Mouse (Mus musculus) spleen, postnatal 14 days (tissue): ENCODE data around the gene Mef2b.

Experiments used
- DNase-seq, 2 experiments: peaks; one replicate each; pipeline ENCODE4 v3.0.0; 2021 to 2022; ENCODE audit warnings: low spot score in 2 of 2

The Mef2b gene

DNA sequence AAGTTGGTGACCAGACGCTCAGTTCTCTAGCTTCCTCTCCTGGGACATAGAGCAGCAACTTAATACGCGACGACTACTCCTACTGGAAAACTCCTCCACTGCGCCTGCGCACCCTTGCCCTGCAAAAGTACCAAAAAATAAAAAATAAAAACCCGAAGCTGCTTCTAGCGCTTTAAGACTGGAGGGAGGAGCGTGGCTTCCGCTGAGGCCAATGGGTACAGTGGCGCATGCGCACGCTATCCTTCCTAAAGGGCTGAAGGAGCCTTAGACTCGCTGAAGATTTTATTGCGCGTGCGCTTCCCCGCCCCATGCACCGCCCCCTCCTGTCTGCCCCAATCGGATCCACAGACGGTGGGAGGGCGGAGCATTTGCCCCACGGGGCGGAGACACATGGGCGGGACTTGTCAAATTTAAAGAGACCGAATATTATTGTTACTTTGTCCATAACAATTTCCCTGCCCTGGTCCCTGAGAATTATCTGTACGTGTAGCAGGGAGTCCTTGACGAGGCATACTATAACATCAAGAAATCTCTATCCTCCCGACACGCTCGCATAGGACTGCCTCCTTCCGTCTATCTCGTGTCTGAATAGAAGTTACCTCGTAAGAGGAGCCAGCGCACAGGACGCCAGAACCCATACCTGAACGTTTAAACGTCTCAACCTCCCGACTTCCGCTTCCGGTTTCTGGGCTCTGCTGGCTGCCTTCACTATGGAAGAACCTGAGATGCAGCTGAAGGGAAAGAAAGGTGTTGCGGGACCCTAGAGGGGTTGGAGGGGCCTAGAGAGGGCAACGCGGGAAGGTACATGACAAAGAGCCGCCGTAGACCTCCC is at the start of gene Mef2b, which contains the start of the genes Rfxank and Borcs8:
Mef2b (plus strand) TSS at position 686 of the 832 bp plus-strand sequence.
Rfxank (minus strand) TSS at position 129 of the 832 bp plus-strand sequence.
Borcs8 (plus strand) TSS at position 474 of the 832 bp plus-strand sequence.
- DNase-seq = peak; percentile 97 to 98

DNA sequence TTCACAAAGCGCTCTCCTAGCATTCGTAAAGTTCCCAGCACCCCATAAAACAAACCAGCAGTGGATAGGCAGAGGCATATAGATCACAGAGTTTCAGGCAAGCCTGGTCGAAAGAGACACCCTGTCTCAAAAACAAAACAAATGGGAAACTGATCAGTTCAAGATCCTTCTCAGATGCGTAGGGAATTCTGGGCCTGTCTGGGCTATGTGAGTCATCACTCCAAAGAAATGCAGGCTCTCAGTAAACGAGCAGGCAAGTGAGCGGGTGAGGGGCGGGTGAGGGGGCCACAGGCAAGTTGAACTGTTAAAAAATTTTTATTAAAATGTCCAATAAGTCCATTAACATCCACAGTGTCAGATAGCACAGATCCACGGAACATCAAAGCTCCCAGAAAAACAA is 46.7 kb upstream of the Mef2b start:
- DNase-seq = no peak

DNA sequence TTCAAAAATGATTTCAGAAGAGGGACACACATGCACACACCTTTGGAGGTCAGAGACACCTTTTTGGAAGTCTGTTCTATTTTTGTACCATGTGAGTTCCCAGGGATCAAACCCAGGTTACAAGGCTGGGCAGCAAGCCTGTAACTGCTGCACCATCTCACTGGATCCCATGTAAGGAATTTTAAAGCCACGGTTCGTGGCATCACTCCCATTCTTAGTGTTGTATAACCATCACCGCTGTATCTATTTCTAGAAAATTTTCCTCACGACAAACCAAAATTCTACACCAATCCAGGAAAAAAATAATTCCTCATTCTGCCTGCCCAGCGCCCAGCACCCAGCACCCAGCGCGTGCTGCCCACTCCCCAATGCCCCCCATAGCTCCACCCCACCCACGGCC is 40.2 kb upstream of the Mef2b start:
- no peak for DNase-seq

DNA sequence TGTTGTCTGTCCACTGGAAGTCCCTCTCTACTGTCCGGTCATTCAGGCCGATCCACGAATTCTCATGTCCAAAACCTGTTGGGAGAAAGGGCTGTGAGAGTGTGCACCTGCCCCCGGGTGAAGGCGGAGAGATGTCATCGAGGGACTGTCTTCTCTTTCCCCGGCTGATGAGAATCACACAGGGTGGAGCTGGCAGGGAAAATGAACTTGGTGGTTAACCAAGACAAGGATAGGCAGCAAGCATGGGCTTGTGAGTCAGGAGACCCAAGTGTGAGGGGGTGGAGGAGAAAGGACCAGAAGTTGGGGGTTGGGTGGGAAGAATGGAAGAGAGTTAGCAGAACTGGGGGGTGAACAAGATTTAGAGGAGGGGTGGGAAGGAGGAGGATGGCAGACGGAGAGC is 39.3 kb upstream of the Mef2b start:
- DNase-seq = no peak

DNA sequence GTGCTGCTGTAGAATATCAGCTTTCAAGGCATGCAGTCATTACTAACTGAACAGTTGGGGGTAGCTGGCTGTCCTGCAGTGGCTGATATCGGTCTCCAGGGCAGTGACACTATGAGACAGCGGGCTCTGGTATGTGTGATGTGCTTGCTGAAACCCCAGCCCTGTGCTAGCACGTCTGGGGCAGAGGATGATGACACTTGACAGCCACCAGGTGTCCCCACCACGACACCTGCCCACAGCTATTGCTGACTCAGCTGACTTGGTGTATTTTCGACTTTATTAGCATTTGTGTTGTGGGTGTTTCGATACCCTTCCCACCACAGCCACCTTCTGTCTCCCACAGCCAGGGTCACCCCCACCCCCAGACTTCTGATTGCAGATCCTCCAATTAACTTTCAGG is 35.0 kb upstream of the Mef2b start:
- peak; percentile 21 to 35 for DNase-seq

DNA sequence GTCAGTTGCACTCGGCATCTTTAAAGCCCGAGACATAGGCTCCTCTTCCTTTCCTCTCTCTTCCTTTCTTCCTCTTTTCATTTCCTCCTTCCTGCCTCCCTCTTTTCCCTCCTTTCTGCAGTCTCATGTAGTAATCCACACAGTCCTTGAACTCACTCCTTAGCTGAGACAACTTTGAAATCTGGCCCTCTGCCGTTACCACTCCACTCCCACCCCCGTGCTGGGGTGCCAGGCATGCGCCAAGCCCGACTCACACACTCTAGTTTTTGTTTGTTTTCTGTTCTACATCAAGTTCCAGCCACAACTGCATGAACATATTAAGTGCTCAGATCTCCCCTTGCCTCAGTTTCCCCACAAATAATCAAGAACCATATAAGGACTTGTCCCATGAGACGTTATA is 34.6 kb upstream of the Mef2b start:
- no peak for DNase-seq

DNA sequence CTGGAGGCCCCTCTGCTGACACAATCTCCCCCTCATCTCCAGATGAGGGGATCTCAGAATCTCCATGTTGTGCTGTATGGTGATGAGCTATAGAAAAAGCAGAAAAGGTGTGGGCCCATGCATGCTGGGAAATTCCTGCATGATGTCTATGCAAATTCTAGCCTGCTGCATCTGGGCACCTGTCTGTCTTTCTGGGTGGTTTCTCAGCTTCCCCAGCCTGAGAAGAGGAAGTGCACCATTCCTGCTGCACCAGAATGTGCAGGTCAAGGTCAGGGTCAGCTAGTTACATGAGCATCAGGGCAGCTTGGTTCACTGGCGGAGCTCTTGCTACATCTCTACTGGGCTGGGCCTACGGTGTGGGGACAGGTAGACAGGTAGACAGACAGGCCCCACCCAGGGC is 29.1 kb upstream of the Mef2b start:
- DNase-seq = no peak

DNA sequence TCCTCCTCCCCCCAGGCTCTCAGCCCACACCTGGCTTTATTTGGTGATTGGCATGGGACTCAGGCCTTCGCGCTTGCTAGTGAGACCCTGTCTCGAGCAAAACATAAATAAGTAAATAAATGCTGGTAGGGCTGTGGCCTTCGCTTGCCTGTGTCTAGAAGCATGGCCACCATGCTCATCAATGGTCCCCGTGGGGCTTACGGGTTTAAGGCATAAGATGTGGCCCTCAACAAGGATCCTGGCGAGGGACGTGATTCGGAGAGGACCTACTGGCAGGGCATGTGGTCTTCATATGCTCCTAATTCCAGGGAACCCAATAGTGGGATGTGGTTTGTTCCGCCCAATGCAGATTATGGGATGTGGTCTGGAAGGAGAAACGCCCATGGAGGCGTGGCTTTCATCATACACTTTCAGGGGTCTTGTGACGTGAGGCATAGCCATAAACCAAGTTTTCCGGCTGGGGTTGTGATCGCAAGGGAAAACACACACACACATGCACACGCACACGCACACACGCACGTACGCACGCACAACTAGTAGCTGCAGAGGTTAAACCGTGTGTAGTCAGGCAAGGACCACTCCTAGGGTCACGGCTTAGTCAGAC is 28.2 kb upstream of the Mef2b start:
- no peak for DNase-seq

DNA sequence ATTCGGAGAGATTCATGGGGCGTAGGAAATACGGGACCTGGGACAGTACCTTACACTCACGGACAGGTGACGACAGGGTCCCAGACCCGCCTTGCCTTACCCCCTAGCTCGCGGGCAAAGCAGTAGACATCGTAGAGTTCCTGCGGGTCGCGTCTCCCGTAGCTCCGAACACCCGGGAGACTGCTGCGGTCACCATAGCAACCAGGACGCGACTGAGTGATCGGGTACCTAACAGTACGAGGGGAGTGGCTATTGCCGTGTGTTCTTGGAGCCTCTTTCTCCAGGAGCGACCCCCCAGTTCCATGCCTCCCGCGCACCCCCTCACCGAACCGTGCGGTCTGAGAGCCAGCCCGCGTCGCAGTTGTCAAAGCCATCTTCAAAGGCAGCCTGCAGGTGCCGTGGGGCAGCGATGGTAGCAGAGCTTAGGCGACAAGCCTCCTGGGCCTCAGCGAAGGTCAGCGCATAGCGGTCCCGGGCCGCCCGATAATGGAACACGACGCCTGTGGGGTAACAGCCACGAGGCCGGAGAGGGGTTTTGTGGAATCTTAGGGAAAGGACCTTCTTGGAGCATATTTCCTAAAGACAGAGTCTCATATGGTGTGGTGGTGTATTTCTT is 27.0 kb upstream of the Mef2b start:
- DNase-seq = no peak

DNA sequence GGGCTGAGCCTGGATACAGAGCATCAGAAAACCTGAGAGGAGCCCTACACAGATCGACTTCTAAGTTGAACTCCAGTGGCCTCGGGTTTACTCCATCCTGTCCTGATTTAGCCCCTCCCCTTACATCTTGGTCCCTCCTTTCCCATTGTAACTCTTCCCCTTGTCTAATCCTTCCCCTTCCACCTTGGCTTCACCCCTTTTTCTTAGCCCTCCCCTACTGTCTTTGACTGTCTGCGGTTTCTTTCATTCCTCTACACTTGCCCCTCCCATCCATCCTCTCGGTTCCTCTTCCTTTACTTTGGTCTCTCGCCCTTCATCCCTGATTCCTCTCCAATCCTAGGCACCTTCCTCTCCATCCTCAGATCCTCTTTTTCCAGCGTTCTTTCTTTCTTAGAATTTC is 25.0 kb upstream of the Mef2b start:
- DNase-seq = no peak

DNA sequence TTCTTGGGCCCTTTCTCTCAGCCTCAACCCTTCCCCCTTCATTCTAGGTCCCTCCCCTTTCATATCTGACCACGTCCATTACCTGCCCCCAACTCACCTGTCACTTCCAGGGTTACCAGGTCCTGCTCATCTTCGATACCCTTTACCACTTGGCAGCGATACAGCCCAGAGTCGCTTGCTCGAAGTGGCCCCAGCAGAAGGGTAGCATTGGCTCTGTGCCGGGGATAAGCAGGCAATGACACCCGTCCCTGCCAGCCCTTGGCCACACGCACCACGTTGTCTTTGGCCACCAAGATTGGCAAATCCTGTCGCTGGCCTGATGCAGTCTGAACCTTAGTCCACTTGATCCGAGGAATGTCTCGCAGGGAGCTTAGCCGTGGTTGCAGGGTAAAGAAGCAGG is 24.6 kb upstream of the Mef2b start:
- no peak for DNase-seq

DNA sequence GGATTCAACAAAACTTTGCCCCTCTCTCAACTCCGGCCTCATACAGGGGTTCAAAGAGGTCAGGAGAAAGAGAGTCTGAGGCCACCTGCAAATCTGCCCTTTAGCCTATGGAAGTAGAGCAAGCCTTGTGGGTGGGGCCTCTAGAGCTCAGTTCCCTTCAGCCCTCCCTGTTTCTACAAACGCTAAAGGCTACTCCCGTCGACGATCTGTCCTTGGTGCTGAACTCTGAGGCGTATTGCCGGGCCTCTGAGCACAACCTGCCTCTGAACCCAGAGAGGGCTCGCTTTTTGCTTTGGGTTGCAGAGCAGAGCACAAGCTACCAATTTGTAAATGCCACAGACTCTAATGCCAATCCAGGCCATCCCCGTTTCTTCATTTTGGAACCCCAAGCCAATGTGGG is 21.9 kb upstream of the Mef2b start:
- DNase-seq = peak in 1 of 2 experiments; percentile 25

DNA sequence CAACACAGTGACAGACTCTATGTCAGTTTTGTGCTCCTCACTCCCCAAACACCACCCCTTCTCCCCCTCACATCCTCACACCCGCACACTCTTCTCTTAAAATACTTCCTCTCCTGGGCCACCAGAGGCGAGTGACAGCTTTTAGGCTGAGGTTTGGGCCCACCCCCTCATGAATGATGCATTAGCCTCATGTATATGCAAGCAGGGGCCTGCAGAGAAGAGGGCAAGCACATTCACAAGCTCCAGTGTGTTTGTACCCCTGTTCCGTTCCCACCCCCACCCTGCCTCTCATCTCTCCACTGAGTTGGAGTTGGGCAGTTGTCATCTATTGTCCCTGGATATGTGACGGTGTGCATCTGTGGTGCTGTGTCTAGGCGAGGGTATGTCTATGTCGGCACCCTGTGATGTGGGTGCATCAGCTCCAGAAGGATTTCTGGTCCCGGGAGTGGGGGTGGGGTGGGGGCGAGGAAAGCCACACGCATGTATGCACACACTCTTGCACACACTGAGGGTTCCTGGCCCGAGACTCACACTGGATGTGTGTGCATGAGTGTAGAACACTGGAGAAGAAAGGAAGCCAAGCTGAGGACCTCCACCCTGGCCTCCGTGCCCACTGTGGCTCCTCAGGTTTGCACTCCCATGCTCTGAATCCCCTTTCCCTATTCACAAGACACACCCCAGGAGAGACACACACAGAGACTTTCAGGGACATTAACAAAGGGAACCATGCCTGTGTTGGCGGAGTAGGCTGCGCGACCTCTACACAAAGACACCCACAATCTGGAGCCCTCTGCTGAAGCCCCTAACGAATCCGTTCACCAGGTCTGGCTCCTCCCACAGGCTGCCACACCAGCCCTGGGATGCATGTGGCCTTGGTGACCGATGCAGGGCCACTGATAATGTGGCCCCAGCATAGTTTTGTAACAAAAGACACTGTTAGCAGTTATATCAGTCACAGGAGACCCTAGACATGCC is 20.5 kb upstream of the Mef2b start:
- no peak for DNase-seq

DNA sequence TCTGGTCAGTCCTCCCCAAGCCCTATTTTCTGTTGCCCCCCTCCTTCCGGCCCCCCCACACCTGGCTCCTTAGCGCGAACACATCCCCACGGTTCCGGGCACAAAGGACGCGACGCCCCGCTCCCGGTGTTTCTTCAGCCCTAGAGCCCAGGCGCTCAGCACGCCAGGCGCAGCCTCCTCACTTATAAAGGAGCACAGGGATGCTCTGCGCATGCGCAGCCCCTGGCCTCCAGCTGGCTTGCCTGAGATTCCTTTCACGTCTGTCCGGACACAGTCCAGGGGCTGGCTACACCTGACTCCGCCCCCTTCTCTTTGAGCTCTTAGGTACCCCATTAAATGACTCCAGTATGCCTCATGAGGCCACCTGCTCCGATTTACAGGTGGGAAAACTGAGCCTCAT is 18.8 kb upstream of the Mef2b start, which contains the start of gene Ncan:
Ncan (minus strand) TSS at position 207 of the 400 bp plus-strand sequence.
- DNase-seq = no peak

DNA sequence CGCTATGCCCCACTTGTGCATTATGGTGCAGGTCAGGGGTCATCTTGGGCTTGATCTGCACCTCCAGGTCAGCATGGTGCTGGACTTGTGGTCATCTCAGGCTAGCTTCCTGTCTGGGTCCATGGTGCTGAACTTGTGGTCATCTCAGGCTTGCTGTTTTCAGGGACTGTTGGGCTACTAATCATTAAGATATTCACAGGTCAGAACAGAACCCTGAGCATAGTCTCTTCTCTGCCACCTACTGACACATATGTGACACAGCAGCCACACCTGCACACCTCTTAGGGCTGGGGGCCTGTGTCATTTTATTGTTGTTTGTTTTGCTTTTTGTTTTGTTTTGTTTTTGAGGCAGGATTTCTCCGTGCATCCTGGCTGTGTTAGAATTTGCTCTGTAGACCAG is 16.6 kb upstream of the Mef2b start:
- DNase-seq = no peak

DNA sequence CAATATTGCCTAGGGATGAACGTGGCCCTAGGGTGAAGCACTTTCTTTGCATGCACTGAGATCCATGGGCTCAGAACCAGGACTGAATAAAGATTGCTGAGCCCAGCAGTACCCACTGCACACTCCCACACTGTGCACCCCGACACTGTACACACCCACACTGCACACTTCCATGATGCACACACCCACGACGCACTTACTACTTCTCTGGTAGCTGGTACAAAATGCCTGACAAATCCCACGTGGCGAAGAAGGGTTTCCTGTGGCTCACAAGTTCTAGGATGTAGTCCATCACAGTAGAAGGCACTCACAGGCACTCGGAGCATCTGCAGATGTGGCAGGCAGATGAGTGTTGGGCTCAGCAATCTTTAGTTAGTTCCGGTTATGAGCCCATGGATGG is 14.5 kb upstream of the Mef2b start:
- no peak for DNase-seq

DNA sequence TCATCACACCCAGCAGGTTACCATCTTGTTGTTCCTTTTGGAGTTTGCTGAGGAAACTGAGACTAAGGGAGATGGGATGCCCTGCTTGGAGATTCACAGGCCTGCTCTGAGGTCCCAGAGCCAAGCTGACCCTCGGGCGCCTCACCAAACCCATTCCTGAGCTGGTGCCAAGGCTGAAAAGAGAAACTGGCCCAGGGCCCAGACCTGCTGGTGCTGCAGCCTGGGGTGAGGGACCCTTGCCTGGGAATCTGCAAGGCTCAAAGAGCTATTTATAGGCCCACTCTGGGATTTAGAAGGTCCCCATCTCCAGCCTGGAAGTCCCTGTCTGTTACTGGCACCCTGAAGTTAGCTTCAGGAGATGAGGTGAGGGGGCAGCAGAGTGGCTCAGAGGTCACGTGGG is 11.1 kb upstream of the Mef2b start:
- no peak for DNase-seq

DNA sequence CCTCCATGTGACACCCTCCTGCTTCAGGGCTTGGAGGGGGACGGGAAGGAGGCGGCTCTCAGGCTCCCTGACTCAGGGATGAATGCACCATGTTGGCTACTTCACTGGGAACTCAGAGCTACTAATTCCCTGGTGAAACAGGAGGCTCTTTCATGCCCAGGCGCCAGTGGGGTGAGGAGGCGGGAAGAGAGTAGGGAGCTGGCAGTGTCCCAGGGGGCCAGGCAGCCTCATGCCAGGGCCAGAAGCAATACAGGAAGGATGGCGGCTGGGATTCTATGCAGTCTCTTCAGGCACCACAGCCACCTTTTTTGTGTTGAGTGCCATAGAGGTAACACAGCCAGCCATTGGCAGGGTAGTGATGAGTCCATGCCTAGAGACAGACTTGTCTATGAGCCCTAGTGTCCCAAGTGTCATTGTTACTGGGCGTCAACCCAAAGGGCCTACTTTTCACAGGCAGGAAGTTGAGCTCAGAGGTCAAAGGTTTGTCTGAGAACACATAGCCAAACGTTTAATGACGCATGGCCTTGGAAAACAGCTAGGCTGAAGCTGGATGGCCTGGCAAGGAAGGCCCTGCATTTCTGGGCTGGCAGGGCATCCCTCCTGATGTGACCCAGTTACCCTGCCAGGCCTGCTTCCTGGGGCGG is 10.1 kb upstream of the Mef2b start:
- no peak for DNase-seq

DNA sequence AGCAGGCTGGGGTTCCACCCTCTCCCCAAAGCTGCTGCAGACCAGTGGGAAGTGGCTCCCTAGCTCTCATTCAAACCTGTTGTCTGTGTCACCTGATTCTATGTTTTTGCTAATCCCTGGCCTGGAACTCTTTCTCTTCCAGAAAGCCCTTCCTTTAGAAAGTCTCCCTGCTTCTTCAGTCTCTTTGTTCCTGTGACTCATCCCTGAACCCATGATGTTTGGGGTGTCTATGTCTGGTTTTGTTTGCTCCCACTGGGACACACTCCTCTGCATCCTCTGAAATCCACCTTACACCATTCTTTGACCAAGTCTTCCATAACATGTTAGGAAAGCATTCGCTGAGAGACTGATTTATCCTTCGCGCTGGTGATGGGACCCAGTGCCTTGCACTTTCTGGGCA is 9.4 kb upstream of the Mef2b start:
- no peak for DNase-seq

DNA sequence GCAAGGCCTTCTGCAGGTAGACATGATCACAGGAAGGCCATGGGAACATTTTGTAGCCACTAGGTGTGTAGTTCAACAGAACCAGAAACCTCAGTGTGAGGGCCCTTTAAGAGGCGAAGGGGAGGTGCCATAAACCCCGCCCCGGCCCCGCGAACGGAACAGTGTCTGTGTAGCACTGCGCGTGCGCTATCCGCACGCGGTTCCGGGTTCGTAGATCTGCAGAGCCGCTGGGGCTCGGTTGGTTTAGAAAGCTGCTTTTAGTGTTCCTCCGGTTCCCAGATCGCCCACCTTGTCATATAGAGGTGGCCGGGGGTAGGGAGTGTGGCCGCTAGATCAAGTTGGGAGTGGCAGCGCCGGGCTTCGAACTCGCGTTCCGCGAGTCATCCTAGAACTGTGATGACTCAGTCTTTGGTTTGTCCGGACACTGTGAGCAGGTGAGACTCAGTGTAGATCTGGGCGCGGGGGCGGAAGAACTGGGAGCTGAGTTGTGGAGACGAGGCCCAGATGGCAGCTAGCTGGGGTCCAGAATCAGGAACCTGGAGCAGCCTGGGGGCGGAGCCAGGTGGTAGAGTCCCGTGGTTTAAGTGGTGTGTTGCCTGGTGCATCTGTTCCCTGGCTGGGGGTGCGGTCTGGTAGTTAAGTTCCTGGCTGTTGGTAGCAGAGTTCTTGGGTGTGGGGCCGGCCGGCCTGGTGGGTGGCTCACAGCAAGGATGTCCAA is 8.2 kb upstream of the Mef2b start, which contains the start of gene Nr2c2ap:
Nr2c2ap (plus strand) TSS at position 168 of the 718 bp plus-strand sequence.
- peak; percentile 64 to 76 for DNase-seq
